Mouse (Mus musculus): ENCODE measurements around the gene Pink1. TPM values are rescaled to one million over a fixed set of nuclear protein-coding genes. Genes with fewer than 3 reads are reported as not detected.
A peak's percentile ranks its signal among the peaks of the same experiment; 100 is the strongest.

Pink1 gene
- polyA plus RNA-seq, 1 experiment from 2014 or later: 15.6 TPM

- WGBS: 70% methylated on average over 1 of the region's 1 CpGs
- DNase-seq (ENCODE audit: low spot score) (no peak), ATAC-seq (replicated peaks; ENCODE audit: low FRiP score) (no peak)
- Histone ChIP-seq H3K4me3 (ENCODE audit: low read depth, low read length) (no peak overlapping the region), H3K36me3 (ENCODE audit: control insufficient read depth, insufficient read depth, low read length) (no peaks in the 10 kb centered on the region), H3K9me3 (ENCODE audit: control insufficient read depth, low read length) (no peaks in the 10 kb centered on the region), H3K27me3 (replicated peaks; ENCODE audit: control insufficient read depth, insufficient read depth, low read length) (no peaks in the 10 kb centered on the region), H3K27ac (ENCODE audit: low read depth, low read length) (no peak overlapping the region), H3K4me2 (no peak overlapping the region), H3K9ac (ENCODE audit: low read depth, low read length) (no peak overlapping the region), H3K4me1 (replicated peaks; ENCODE audit: control insufficient read depth, insufficient read depth, low read length) (no peaks in the 10 kb centered on the region; the same call in 1 of the 2 replicates)
These were observed 21.2 kb upstream of the Pink1 start for GRCm38 (mm10) chr4:138347280-138347679.

GRCm38 (mm10) chr4:138344891-138345545 lies 18.9 kb upstream of the Pink1 start:
- H3K4me3 ChIP-seq (ENCODE audit: low read depth, low read length): no peak overlapping the region
- no peaks in the 10 kb centered on the region for H3K9me3 ChIP-seq (ENCODE audit: control insufficient read depth, low read length)
- no peak overlapping the region for H3K27ac ChIP-seq (ENCODE audit: low read depth, low read length)
- DNase-seq (ENCODE audit: low spot score): no peak
- WGBS: 76% methylated on average over 9 of the region's 9 CpGs
- H3K27me3 ChIP-seq (replicated peaks; ENCODE audit: control insufficient read depth, insufficient read depth, low read length): no peaks in the 10 kb centered on the region; the same call in 1 of the 2 replicates
- H3K9ac ChIP-seq (ENCODE audit: low read depth, low read length): no peak overlapping the region
- H3K4me1 ChIP-seq (replicated peaks; ENCODE audit: control insufficient read depth, insufficient read depth, low read length): no peaks in the 10 kb centered on the region; the same call in 1 of the 2 replicates
- ATAC-seq (replicated peaks; ENCODE audit: low FRiP score): no peak
- H3K4me2 ChIP-seq: no peak overlapping the region
- H3K36me3 ChIP-seq (ENCODE audit: control insufficient read depth, insufficient read depth, low read length): no peaks in the 10 kb centered on the region

- ATAC-seq (replicated peaks; ENCODE audit: low FRiP score): no peak
- DNase-seq (ENCODE audit: low spot score): no peak
- 81% methylated on average over 10 of the region's 10 CpGs for WGBS
These were observed 17.3 kb upstream of the Pink1 start for GRCm38 (mm10) chr4:138343341-138343837.

GRCm38 (mm10) chr4:138342778-138343177 lies 16.7 kb upstream of the Pink1 start:
- H3K27ac ChIP-seq (ENCODE audit: low read depth, low read length): peak overlapping the region; percentile 50
- no peaks in the 10 kb centered on the region for H3K36me3 ChIP-seq (ENCODE audit: control insufficient read depth, insufficient read depth, low read length)
- WGBS: 62% methylated on average over 6 of the region's 6 CpGs
- no peak overlapping the region for H3K4me2 ChIP-seq
- H3K4me3 ChIP-seq (ENCODE audit: low read depth, low read length): no peak overlapping the region
- H3K4me1 ChIP-seq (replicated peaks; ENCODE audit: control insufficient read depth, insufficient read depth, low read length): no peaks in the 10 kb centered on the region; the same call in 1 of the 2 replicates
- no peak overlapping the region for H3K9ac ChIP-seq (ENCODE audit: low read depth, low read length)
- DNase-seq (ENCODE audit: low spot score): no peak
- no peaks in the 10 kb centered on the region; the same call in 1 of the 2 replicates for H3K27me3 ChIP-seq (replicated peaks; ENCODE audit: control insufficient read depth, insufficient read depth, low read length)
- ATAC-seq (replicated peaks; ENCODE audit: low FRiP score): no peak
- H3K9me3 ChIP-seq (ENCODE audit: control insufficient read depth, low read length): no peaks in the 10 kb centered on the region

More at GRCm38 (mm10) chr4:138343341-138343837, 17.3 kb upstream of the Pink1 start:
- Histone ChIP-seq H3K4me3 (ENCODE audit: low read depth, low read length) (no peak overlapping the region), H3K27ac (ENCODE audit: low read depth, low read length) (peak overlapping the region; percentile 50), H3K36me3 (ENCODE audit: control insufficient read depth, insufficient read depth, low read length) (no peaks in the 10 kb centered on the region), H3K9ac (ENCODE audit: low read depth, low read length) (no peak overlapping the region), H3K4me2 (no peak overlapping the region), H3K27me3 (replicated peaks; ENCODE audit: control insufficient read depth, insufficient read depth, low read length) (no peaks in the 10 kb centered on the region; the same call in 1 of the 2 replicates), H3K4me1 (replicated peaks; ENCODE audit: control insufficient read depth, insufficient read depth, low read length) (no peaks in the 10 kb centered on the region; the same call in 1 of the 2 replicates), H3K9me3 (ENCODE audit: control insufficient read depth, low read length) (no peaks in the 10 kb centered on the region)

GRCm38 (mm10) chr4:138342048-138342447 lies 15.9 kb upstream of the Pink1 start:
- no peak overlapping the region for H3K4me3 ChIP-seq (ENCODE audit: low read depth, low read length)
- 84% methylated on average over 7 of the region's 7 CpGs for WGBS
- no peaks in the 10 kb centered on the region for H3K36me3 ChIP-seq (ENCODE audit: control insufficient read depth, insufficient read depth, low read length)
- no peak for DNase-seq (ENCODE audit: low spot score)
- no peaks in the 10 kb centered on the region; the same call in 1 of the 2 replicates for H3K27me3 ChIP-seq (replicated peaks; ENCODE audit: control insufficient read depth, insufficient read depth, low read length)
- no peak overlapping the region for H3K4me2 ChIP-seq
- H3K9ac ChIP-seq (ENCODE audit: low read depth, low read length): no peak overlapping the region
- H3K27ac ChIP-seq (ENCODE audit: low read depth, low read length): no peak overlapping the region
- H3K4me1 ChIP-seq (replicated peaks; ENCODE audit: control insufficient read depth, insufficient read depth, low read length): no peaks in the 10 kb centered on the region; the same call in 1 of the 2 replicates
- no peaks in the 10 kb centered on the region for H3K9me3 ChIP-seq (ENCODE audit: control insufficient read depth, low read length)
- no peak for ATAC-seq (replicated peaks; ENCODE audit: low FRiP score)

GRCm38 (mm10) chr4:138341393-138341792 lies 15.3 kb upstream of the Pink1 start:
- no peak overlapping the region for H3K4me3 ChIP-seq (ENCODE audit: low read depth, low read length)
- H3K27ac ChIP-seq (ENCODE audit: low read depth, low read length): no peak overlapping the region
- H3K9ac ChIP-seq (ENCODE audit: low read depth, low read length): no peak overlapping the region
- no peak for ATAC-seq (replicated peaks; ENCODE audit: low FRiP score)
- H3K36me3 ChIP-seq (ENCODE audit: control insufficient read depth, insufficient read depth, low read length): no peaks in the 10 kb centered on the region
- H3K9me3 ChIP-seq (ENCODE audit: control insufficient read depth, low read length): no peaks in the 10 kb centered on the region
- H3K4me2 ChIP-seq: no peak overlapping the region
- no peaks in the 10 kb centered on the region; the same call in 1 of the 2 replicates for H3K4me1 ChIP-seq (replicated peaks; ENCODE audit: control insufficient read depth, insufficient read depth, low read length)
- DNase-seq (ENCODE audit: low spot score): no peak
- 64% methylated on average over 8 of the region's 8 CpGs for WGBS
- H3K27me3 ChIP-seq (replicated peaks; ENCODE audit: control insufficient read depth, insufficient read depth, low read length): no peaks in the 10 kb centered on the region; the same call in 1 of the 2 replicates

- 37% methylated on average over 4 of the region's 4 CpGs for WGBS
These were observed 13.9 kb upstream of the Pink1 start for GRCm38 (mm10) chr4:138339963-138340362.

GRCm38 (mm10) chr4:138337341-138337740 lies 11.2 kb upstream of the Pink1 start:
- Histone ChIP-seq H3K4me3 (ENCODE audit: low read depth, low read length) (no peak overlapping the region), H3K4me2 (no peak overlapping the region), H3K36me3 (ENCODE audit: control insufficient read depth, insufficient read depth, low read length) (no peaks in the 10 kb centered on the region), H3K9me3 (ENCODE audit: control insufficient read depth, low read length) (no peaks in the 10 kb centered on the region), H3K27ac (ENCODE audit: low read depth, low read length) (no peak overlapping the region), H3K27me3 (replicated peaks; ENCODE audit: control insufficient read depth, insufficient read depth, low read length) (no peaks in the 10 kb centered on the region; the same call in none of the 2 replicates), H3K9ac (ENCODE audit: low read depth, low read length) (no peak overlapping the region), H3K4me1 (replicated peaks; ENCODE audit: control insufficient read depth, insufficient read depth, low read length) (no peaks in the 10 kb centered on the region; the same call in 1 of the 2 replicates)
- 69% methylated on average over 9 of the region's 9 CpGs for WGBS
- no peak for ATAC-seq (replicated peaks; ENCODE audit: low FRiP score)
- DNase-seq (ENCODE audit: low spot score): no peak

More at GRCm38 (mm10) chr4:138339963-138340362, 13.9 kb upstream of the Pink1 start:
- H3K27me3 ChIP-seq (replicated peaks; ENCODE audit: control insufficient read depth, insufficient read depth, low read length): no peaks in the 10 kb centered on the region; the same call in 1 of the 2 replicates
- no peak for DNase-seq (ENCODE audit: low spot score)
- no peak overlapping the region for H3K4me3 ChIP-seq (ENCODE audit: low read depth, low read length)
- no peak overlapping the region for H3K27ac ChIP-seq (ENCODE audit: low read depth, low read length)
- no peaks in the 10 kb centered on the region; the same call in 1 of the 2 replicates for H3K4me1 ChIP-seq (replicated peaks; ENCODE audit: control insufficient read depth, insufficient read depth, low read length)
- no peaks in the 10 kb centered on the region for H3K36me3 ChIP-seq (ENCODE audit: control insufficient read depth, insufficient read depth, low read length)
- H3K9ac ChIP-seq (ENCODE audit: low read depth, low read length): no peak overlapping the region
- no peaks in the 10 kb centered on the region for H3K9me3 ChIP-seq (ENCODE audit: control insufficient read depth, low read length)
- no peak for ATAC-seq (replicated peaks; ENCODE audit: low FRiP score)
- no peak overlapping the region for H3K4me2 ChIP-seq
